Mouse (Mus musculus) olfactory bulb, adult 2 months (tissue): ENCODE measurements around the gene Dnajc4. TPM values are rescaled to one million over a fixed set of nuclear protein-coding genes. Genes with fewer than 3 reads are reported as not detected.

ENCODE experiments used
- H3K27ac ChIP-seq: fragments of 200-500 bp; 2 replicates; pipeline ENCODE4 v1.5.1; 2012; ENCODE audit warnings: low read depth, low read length; ENCODE audit not compliant: insufficient read depth
- H3K4me1 ChIP-seq: fragments of 200-500 bp; 2 replicates; pipeline ENCODE4 v1.6.1; 2012; ENCODE audit warnings: low read length; ENCODE audit not compliant: control insufficient read depth, insufficient read depth
- H3K4me3 ChIP-seq: fragments of 200-500 bp; 2 replicates; pipeline ENCODE4 v1.5.1; 2012; ENCODE audit warnings: mild to moderate bottlenecking, low read depth, low read length, moderate library complexity; ENCODE audit not compliant: insufficient read depth
- CTCF ChIP-seq: fragments of 200-500 bp; IDR thresholded peaks from 2 replicates; pipeline ENCODE4 v1.5.1; 2012; ENCODE audit warnings: low read depth, mild to moderate bottlenecking, low read length, moderate library complexity; ENCODE audit not compliant: insufficient read depth
- POLR2A ChIP-seq: fragments of 200-500 bp; IDR thresholded peaks from 2 replicates; pipeline ENCODE4 v1.6.1; 2012; ENCODE audit warnings: mild to moderate bottlenecking, low read depth, low read length, moderate library complexity; ENCODE audit not compliant: insufficient read depth
- WGBS: fragments of 180-500 bp; shearing (Covaris S2); methylation state at CpG from one replicate; pipeline ENCODE4 v1.1.7; 2018; 5-methylcytosine and 5-hydroxymethylcytosine counted together
- polyA plus RNA-seq: library from polyadenylated mRNA; stranded (reverse); fragments of >200 nt; gene quantifications from 2 replicates; pipeline ENCODE4 v1.2.4, GENCODE M21; 2012; ENCODE audit warnings: low replicate concordance; ENCODE audit not compliant: missing spikeins, insufficient read depth, insufficient read length

Dnajc4 gene
- polyA plus RNA-seq, 1 experiment, result not detected

GRCm38 (mm10) chr19:7019191-7019590 is 26.8 kb upstream of the Dnajc4 start, which contains the start of gene Fermt3:
Fermt3 (minus strand) TSS chr19:7019469.
- Histone ChIP-seq H3K4me3 (no peak within 1 kb of the TSS; the same call in 1 of the 2 replicates), H3K4me1 (no peaks in the 10 kb centered on the region), H3K27ac (0 out of 2 replicates have a peak within 1 kb of the TSS, but pooled peaks have one; percentile 29)
- TF ChIP-seq POLR2A, result no peak
- TF ChIP-seq CTCF, result no peak
- 83% methylated on average over 5 of the region's 5 CpGs for WGBS

- WGBS, result 81% methylated on average over 11 of the region's 11 CpGs
- H3K4me1 ChIP-seq, result no peaks in the 10 kb centered on the region
- no peak overlapping the region for H3K4me3 ChIP-seq
- TF ChIP-seq CTCF (no peak), POLR2A (no peak)
- no peak overlapping the region for H3K27ac ChIP-seq
These were observed 26.2 kb upstream of the Dnajc4 start for GRCm38 (mm10) chr19:7018546-7018945.

DNA sequence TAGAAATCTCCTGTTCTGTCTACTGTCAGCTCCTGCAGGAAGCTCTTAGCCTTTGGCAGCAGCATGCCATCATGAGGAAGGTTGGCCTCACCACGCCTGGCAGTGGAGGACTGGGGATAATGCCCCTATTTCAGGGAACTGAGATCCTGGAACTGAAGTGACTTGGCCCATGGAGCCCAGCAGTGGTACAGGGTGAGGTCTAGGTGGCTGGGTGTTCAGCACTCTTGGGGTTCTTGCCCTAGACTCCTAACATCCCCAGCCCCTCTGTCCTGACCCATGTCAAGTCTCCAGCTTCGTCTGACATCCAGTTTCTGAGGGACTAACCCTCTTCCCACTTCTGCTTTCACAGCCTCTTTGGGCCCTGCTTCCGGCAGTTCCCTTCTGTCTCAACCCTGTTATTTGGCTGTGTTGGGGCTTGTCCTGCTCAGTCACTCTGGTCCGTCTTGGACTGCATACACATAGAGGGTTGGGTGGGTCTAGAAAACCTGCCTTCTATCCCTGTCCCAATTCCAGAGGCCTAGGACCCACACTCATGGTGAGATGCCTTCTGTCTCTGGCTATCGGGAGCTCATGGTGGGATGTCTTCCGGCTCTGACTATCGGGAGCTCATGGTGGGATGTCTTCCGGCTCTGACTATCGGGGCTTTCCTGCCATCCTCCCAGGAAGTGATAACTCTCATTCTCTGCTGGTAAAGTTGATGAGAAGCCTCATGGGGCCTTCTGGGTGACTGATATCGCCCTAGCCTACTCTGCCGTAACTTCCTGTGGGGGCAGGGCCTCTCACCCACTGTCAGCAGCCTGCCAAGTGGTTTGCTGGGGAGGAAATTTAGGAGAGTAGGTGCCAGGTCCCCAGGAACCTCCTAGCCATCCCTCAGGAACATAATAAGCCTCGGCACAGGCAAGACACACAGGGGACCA is 25.4 kb upstream of the Dnajc4 start:
- 83% methylated on average over 12 of the region's 12 CpGs for WGBS
- no peak overlapping the region for H3K4me3 ChIP-seq
- no peak for TF ChIP-seq CTCF
- no peak for TF ChIP-seq POLR2A
- no peak overlapping the region for H3K27ac ChIP-seq
- H3K4me1 ChIP-seq, result no peaks in the 10 kb centered on the region

DNA sequence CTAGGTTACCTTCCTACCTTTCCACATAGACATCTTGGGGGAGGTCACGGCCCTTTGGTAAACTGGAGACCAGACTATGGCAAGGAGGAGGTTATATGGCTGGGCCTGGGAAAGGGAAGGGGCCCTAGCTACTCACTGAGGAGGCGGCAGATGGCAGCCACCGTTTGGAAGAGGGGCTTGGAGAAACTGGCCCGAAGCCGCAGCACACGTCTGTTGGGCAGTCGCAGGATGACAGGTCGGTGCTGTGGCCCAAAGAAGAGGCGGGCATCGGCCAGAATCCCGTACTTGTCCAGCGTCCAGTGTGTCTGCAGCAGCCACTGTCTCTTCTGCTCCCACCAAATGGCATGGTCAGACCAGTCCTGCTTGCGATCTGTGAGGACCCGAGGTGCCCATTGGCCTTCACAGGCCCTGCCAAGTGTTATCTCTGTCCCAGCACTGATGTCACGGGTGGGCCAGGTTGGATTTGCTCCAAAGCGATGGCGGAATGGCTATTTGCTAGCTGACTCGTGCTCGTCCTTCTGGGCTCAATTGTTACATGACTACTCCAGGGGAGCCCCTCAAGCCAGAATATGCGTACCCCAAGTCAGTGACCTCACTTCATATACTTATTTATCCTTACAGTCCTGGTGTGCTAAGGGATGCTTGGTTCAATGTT is 22.2 kb upstream of the Dnajc4 start:
- no peaks in the 10 kb centered on the region for H3K4me1 ChIP-seq
- TF ChIP-seq CTCF (no peak), POLR2A (no peak)
- H3K4me3 ChIP-seq, result no peak overlapping the region
- H3K27ac ChIP-seq, result no peak overlapping the region
- 93% methylated on average over 20 of the region's 20 CpGs for WGBS

DNA sequence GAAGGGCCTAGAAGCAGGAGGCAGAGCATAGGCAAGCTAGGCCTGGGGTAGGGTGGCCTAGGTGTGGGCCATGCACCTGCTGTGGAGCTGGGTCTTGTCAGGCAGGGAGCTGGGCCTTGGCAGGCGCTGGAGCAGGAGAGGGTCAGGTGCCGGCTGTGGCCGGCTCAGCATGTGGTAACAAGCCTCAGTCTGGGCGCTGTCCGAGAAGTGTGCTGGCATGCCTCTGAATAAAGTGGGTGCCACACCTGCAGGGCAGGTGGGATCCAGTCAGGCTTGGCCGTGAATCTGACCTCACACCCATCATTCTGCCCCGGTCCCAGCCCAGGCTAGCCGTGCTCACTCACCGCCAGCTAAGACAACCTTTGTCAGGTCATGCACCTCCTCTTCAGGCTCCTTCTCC is 21.6 kb upstream of the Dnajc4 start:
- Histone ChIP-seq H3K4me1 (no peaks in the 10 kb centered on the region), H3K4me3 (no peak overlapping the region), H3K27ac (no peak overlapping the region)
- TF ChIP-seq POLR2A (no peak), CTCF (no peak)
- 87% methylated on average over 9 of the region's 9 CpGs for whole genome bisulfite sequencing

DNA sequence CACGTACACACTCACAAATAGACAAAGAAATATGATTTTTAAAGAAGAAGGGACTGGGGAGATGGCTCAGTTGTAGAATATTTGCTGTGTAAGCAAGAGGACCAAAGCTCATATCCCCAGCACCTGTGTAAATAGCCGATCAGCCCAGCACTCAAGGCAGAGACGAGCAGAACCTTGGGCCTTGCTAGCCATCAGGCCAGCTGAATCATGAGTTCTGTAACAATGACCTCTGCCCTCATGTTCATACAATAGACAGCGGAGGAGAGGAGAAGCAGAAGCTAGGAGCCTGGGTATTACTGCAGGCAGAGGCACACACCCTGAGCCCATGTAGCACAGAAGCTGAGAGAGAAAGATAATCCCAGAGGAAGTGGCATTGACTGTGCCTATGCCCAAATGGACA is 20.1 kb upstream of the Dnajc4 start:
- Histone ChIP-seq H3K4me1 (no peaks in the 10 kb centered on the region), H3K27ac (no peak overlapping the region), H3K4me3 (no peak overlapping the region)
- TF ChIP-seq POLR2A, result no peak
- TF ChIP-seq CTCF, result no peak
- 87% methylated on average over 4 of the region's 4 CpGs for WGBS

- Histone ChIP-seq H3K27ac (peak overlapping the region; percentile 90), H3K4me1 (peaks cover 2% of the 10 kb centered on the region), H3K4me3 (no peak overlapping the region)
- TF ChIP-seq CTCF (no peak), POLR2A (no peak)
- 49% methylated on average over 9 of the region's 9 CpGs for WGBS
These were observed 14.7 kb upstream of the Dnajc4 start for GRCm38 (mm10) chr19:7006892-7007593.

GRCm38 (mm10) chr19:6999360-7000063 is 7.1 kb upstream of the Dnajc4 start:
- peaks cover 28% of the 10 kb centered on the region for H3K4me1 ChIP-seq
- H3K4me3 ChIP-seq, result no peak overlapping the region
- no peak for TF ChIP-seq CTCF
- no peak for TF ChIP-seq POLR2A
- no peak overlapping the region for H3K27ac ChIP-seq
- 92% methylated on average over 19 of the region's 19 CpGs for WGBS
